Mouse (Mus musculus): ENCODE data around the gene Nme3. TPM values are rescaled to one million over a fixed set of nuclear protein-coding genes. Genes with fewer than 3 reads are reported as not detected.

Nme3 gene
- polyA plus RNA-seq, 1 experiment from 2014 or later: 37.9 TPM

GRCm38 (mm10) chr17:24855838-24856464 lies 40.3 kb upstream of the Nme3 start:
- 0 out of 2 replicates have a peak overlapping the region, but pooled peaks have one; percentile 39 for H3K9ac ChIP-seq (ENCODE audit: low read depth, low read length)
- H3K4me3 ChIP-seq (ENCODE audit: low read depth, low read length): no peak overlapping the region
- 0 out of 2 replicates have a peak, but pooled peaks cover 3% of the 10 kb centered on the region for H3K36me3 ChIP-seq (ENCODE audit: control insufficient read depth, insufficient read depth, low read length)
- peaks cover 7% of the 10 kb centered on the region; the same call in 1 of the 2 replicates for H3K27me3 ChIP-seq (ENCODE audit: control insufficient read depth, insufficient read depth, low read length)
- no peak overlapping the region for H3K4me2 ChIP-seq
- no peaks in the 10 kb centered on the region for H3K9me3 ChIP-seq (replicated peaks; ENCODE audit: control insufficient read depth, low read length)
- H3K4me1 ChIP-seq (ENCODE audit: control insufficient read depth, insufficient read depth, low read length): peaks cover 6% of the 10 kb centered on the region; the same call in 1 of the 2 replicates
- ATAC-seq (replicated peaks; ENCODE audit: insufficient number of reproducible peaks, low FRiP score, low TSS enrichment): no peak
- H3K27ac ChIP-seq (ENCODE audit: low read depth, low read length): no peak overlapping the region
- 67% methylated on average over 3 of the region's 3 CpGs for WGBS (ENCODE audit: insufficient replicate concordance)

- H3K9me3 ChIP-seq (replicated peaks; ENCODE audit: control insufficient read depth, low read length): no peaks in the 10 kb centered on the region
- H3K4me2 ChIP-seq: no peak overlapping the region
- H3K36me3 ChIP-seq (ENCODE audit: control insufficient read depth, insufficient read depth, low read length): 0 out of 2 replicates have a peak, but pooled peaks cover 3% of the 10 kb centered on the region
- 81% methylated on average over 13 of the region's 13 CpGs for WGBS (ENCODE audit: insufficient replicate concordance)
- H3K27ac ChIP-seq (ENCODE audit: low read depth, low read length): no peak overlapping the region
- H3K27me3 ChIP-seq (ENCODE audit: control insufficient read depth, insufficient read depth, low read length): 0 out of 2 replicates have a peak, but pooled peaks cover 3% of the 10 kb centered on the region
- H3K4me1 ChIP-seq (ENCODE audit: control insufficient read depth, insufficient read depth, low read length): no peaks in the 10 kb centered on the region
- no peak for ATAC-seq (replicated peaks; ENCODE audit: insufficient number of reproducible peaks, low FRiP score, low TSS enrichment)
- H3K4me3 ChIP-seq (ENCODE audit: low read depth, low read length): no peak overlapping the region
- no peak overlapping the region for H3K9ac ChIP-seq (ENCODE audit: low read depth, low read length)
Observed at GRCm38 (mm10) chr17:24856589-24856988, 39.7 kb upstream of the Nme3 start.

- Histone ChIP-seq H3K27me3 (ENCODE audit: control insufficient read depth, insufficient read depth, low read length) (no peaks in the 10 kb centered on the region), H3K4me3 (ENCODE audit: low read depth, low read length) (no peak overlapping the region), H3K4me1 (ENCODE audit: control insufficient read depth, insufficient read depth, low read length) (no peaks in the 10 kb centered on the region), H3K27ac (ENCODE audit: low read depth, low read length) (no peak overlapping the region), H3K9ac (ENCODE audit: low read depth, low read length) (no peak overlapping the region), H3K4me2 (no peak overlapping the region), H3K9me3 (replicated peaks; ENCODE audit: control insufficient read depth, low read length) (no peaks in the 10 kb centered on the region), H3K36me3 (ENCODE audit: control insufficient read depth, insufficient read depth, low read length) (0 out of 2 replicates have a peak, but pooled peaks cover 3% of the 10 kb centered on the region)
- 80% methylated on average over 8 of the region's 8 CpGs for WGBS (ENCODE audit: insufficient replicate concordance)
- no peak for ATAC-seq (replicated peaks; ENCODE audit: insufficient number of reproducible peaks, low FRiP score, low TSS enrichment)
Observed at GRCm38 (mm10) chr17:24857831-24858470, 38.3 kb upstream of the Nme3 start.

- Histone ChIP-seq H3K4me2 (no peak overlapping the region), H3K9ac (ENCODE audit: low read depth, low read length) (no peak overlapping the region), H3K9me3 (replicated peaks; ENCODE audit: control insufficient read depth, low read length) (no peaks in the 10 kb centered on the region), H3K36me3 (ENCODE audit: control insufficient read depth, insufficient read depth, low read length) (no peaks in the 10 kb centered on the region), H3K27ac (ENCODE audit: low read depth, low read length) (no peak overlapping the region), H3K4me3 (ENCODE audit: low read depth, low read length) (no peak overlapping the region), H3K4me1 (ENCODE audit: control insufficient read depth, insufficient read depth, low read length) (no peaks in the 10 kb centered on the region), H3K27me3 (ENCODE audit: control insufficient read depth, insufficient read depth, low read length) (no peaks in the 10 kb centered on the region)
- WGBS (ENCODE audit: insufficient replicate concordance): 86% methylated on average over 6 of the region's 6 CpGs
- ATAC-seq (replicated peaks; ENCODE audit: insufficient number of reproducible peaks, low FRiP score, low TSS enrichment): no peak
Observed at GRCm38 (mm10) chr17:24858967-24859366, 37.3 kb upstream of the Nme3 start.

GRCm38 (mm10) chr17:24860076-24860475 lies 36.2 kb upstream of the Nme3 start:
- 85% methylated on average over 8 of the region's 8 CpGs for whole genome bisulfite sequencing (ENCODE audit: insufficient replicate concordance)
- no peak overlapping the region for H3K4me2 ChIP-seq
- H3K4me3 ChIP-seq (ENCODE audit: low read depth, low read length): no peak overlapping the region
- no peaks in the 10 kb centered on the region for H3K36me3 ChIP-seq (ENCODE audit: control insufficient read depth, insufficient read depth, low read length)
- no peaks in the 10 kb centered on the region for H3K9me3 ChIP-seq (replicated peaks; ENCODE audit: control insufficient read depth, low read length)
- H3K27ac ChIP-seq (ENCODE audit: low read depth, low read length): no peak overlapping the region
- no peak overlapping the region for H3K9ac ChIP-seq (ENCODE audit: low read depth, low read length)
- no peaks in the 10 kb centered on the region for H3K27me3 ChIP-seq (ENCODE audit: control insufficient read depth, insufficient read depth, low read length)
- ATAC-seq (replicated peaks; ENCODE audit: insufficient number of reproducible peaks, low FRiP score, low TSS enrichment): no peak
- no peaks in the 10 kb centered on the region for H3K4me1 ChIP-seq (ENCODE audit: control insufficient read depth, insufficient read depth, low read length)

GRCm38 (mm10) chr17:24861785-24862184 lies 34.5 kb upstream of the Nme3 start:
- H3K4me2 ChIP-seq: no peak overlapping the region
- H3K9me3 ChIP-seq (replicated peaks; ENCODE audit: control insufficient read depth, low read length): no peaks in the 10 kb centered on the region
- H3K27me3 ChIP-seq (ENCODE audit: control insufficient read depth, insufficient read depth, low read length): no peaks in the 10 kb centered on the region
- no peaks in the 10 kb centered on the region for H3K4me1 ChIP-seq (ENCODE audit: control insufficient read depth, insufficient read depth, low read length)
- no peak overlapping the region for H3K9ac ChIP-seq (ENCODE audit: low read depth, low read length)
- no peak overlapping the region for H3K4me3 ChIP-seq (ENCODE audit: low read depth, low read length)
- no peak overlapping the region for H3K27ac ChIP-seq (ENCODE audit: low read depth, low read length)
- ATAC-seq (replicated peaks; ENCODE audit: insufficient number of reproducible peaks, low FRiP score, low TSS enrichment): no peak
- H3K36me3 ChIP-seq (ENCODE audit: control insufficient read depth, insufficient read depth, low read length): no peaks in the 10 kb centered on the region
- WGBS (ENCODE audit: insufficient replicate concordance): 86% methylated on average over 3 of the region's 3 CpGs

GRCm38 (mm10) chr17:24865776-24866175 lies 30.5 kb upstream of the Nme3 start, which contains the start of gene Igfals:
TSS of gene Igfals (plus strand) at chr17:24865997.
- Histone ChIP-seq H3K27me3 (ENCODE audit: control insufficient read depth, insufficient read depth, low read length) (no peaks in the 10 kb centered on the region), H3K4me1 (ENCODE audit: control insufficient read depth, insufficient read depth, low read length) (no peaks in the 10 kb centered on the region), H3K4me2 (no peak within 1 kb of the TSS), H3K9me3 (replicated peaks; ENCODE audit: control insufficient read depth, low read length) (no peaks in the 10 kb centered on the region), H3K4me3 (ENCODE audit: low read depth, low read length) (no peak within 1 kb of the TSS), H3K27ac (ENCODE audit: low read depth, low read length) (no peak within 1 kb of the TSS), H3K9ac (ENCODE audit: low read depth, low read length) (no peak within 1 kb of the TSS), H3K36me3 (ENCODE audit: control insufficient read depth, insufficient read depth, low read length) (no peaks in the 10 kb centered on the region)
- WGBS (ENCODE audit: insufficient replicate concordance): 89% methylated on average over 8 of the region's 8 CpGs
- ATAC-seq (replicated peaks; ENCODE audit: insufficient number of reproducible peaks, low FRiP score, low TSS enrichment): no peak

- H3K9ac ChIP-seq (ENCODE audit: low read depth, low read length): no peak overlapping the region
- H3K27me3 ChIP-seq (ENCODE audit: control insufficient read depth, insufficient read depth, low read length): no peaks in the 10 kb centered on the region
- WGBS (ENCODE audit: insufficient replicate concordance): 87% methylated on average over 10 of the region's 10 CpGs
- no peak for ATAC-seq (replicated peaks; ENCODE audit: insufficient number of reproducible peaks, low FRiP score, low TSS enrichment)
- H3K4me2 ChIP-seq: no peak overlapping the region
- H3K9me3 ChIP-seq (replicated peaks; ENCODE audit: control insufficient read depth, low read length): no peaks in the 10 kb centered on the region
- H3K4me1 ChIP-seq (ENCODE audit: control insufficient read depth, insufficient read depth, low read length): no peaks in the 10 kb centered on the region
- no peak overlapping the region for H3K27ac ChIP-seq (ENCODE audit: low read depth, low read length)
- H3K4me3 ChIP-seq (ENCODE audit: low read depth, low read length): no peak overlapping the region
- H3K36me3 ChIP-seq (ENCODE audit: control insufficient read depth, insufficient read depth, low read length): no peaks in the 10 kb centered on the region
Observed at GRCm38 (mm10) chr17:24867914-24868313, 28.4 kb upstream of the Nme3 start.

Data from heart, embryonic 11.5 days (tissue).